ENCODE assay signal across 19 mouse cellular contexts in the genomic region with DNA sequence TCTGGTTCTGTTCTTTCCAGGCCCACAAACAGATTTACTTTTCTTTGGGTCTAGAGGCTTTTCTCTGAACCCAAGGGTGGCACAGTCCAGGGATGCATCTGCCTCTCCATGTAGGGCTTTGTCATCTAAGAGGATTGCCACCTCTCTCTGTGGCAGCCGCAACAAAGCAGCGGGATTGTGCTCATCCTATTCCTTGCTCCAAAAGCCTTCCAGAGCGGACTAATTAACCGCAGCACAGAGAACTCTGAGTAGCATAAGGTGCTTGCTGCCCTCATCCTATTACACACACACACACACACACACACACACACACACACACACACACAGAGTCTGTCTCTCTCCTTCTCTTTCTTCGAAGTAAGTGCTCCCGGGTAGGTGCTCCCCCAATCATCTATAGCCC.
"Had no signal": no experiment of that assay in that cellular context is flagged by ENCODE, and none has a peak within 500 bp of the region (broad histone marks: within the 10 kb centered on the region; RNA-seq: fewer than 3 reads in every experiment).

No protein-coding gene starts in this region.

- ATAC-seq: liver, postnatal 0 days; lung, postnatal 0 days had no signal

- H3K27me3 ChIP-seq: kidney, embryonic 15.5 days; limb, embryonic 12.5 days; limb, embryonic 15.5 days; midbrain, embryonic 12.5 days; neural tube, embryonic 12.5 days; stomach, embryonic 15.5 days had no signal

- H3K4me2 ChIP-seq: kidney, embryonic 15.5 days; limb, embryonic 12.5 days; limb, embryonic 15.5 days; liver, embryonic 11.5 days; lung, embryonic 14.5 days; midbrain, embryonic 12.5 days; stomach, embryonic 15.5 days had no signal

- H3K9ac ChIP-seq: kidney, embryonic 15.5 days; limb, embryonic 12.5 days; limb, embryonic 15.5 days; liver, embryonic 14.5 days; liver, postnatal 0 days; lung, embryonic 14.5 days; midbrain, embryonic 12.5 days; neural tube, embryonic 12.5 days; stomach, embryonic 15.5 days had no signal

- H3K27ac ChIP-seq: kidney, embryonic 15.5 days; limb, embryonic 12.5 days; limb, embryonic 15.5 days; liver, embryonic 14.5 days; macrophage; midbrain, embryonic 12.5 days; neural tube, embryonic 12.5 days; stomach, embryonic 15.5 days had no signal

- DNase-seq: kidney, adult 8-10 months; kidney, postnatal 10 days; kidney, postnatal 36 days; left cerebral cortex, postnatal 4 days; liver, postnatal 0 days; lung, embryonic 14.5 days; right cerebral cortex, postnatal 25 days; spleen, adult 18-20 months; thymus, postnatal 25 days had no signal

- H3K9me3 ChIP-seq: kidney, embryonic 15.5 days; limb, embryonic 12.5 days; limb, embryonic 15.5 days; midbrain, embryonic 12.5 days; neural tube, embryonic 12.5 days; stomach, embryonic 15.5 days had no signal

- H3K4me3 ChIP-seq: kidney, embryonic 15.5 days; limb, embryonic 12.5 days; limb, embryonic 15.5 days; midbrain, embryonic 12.5 days; neural tube, embryonic 12.5 days; stomach, embryonic 15.5 days had no signal
